Mouse (Mus musculus) lung, adult 2 months (tissue): ENCODE data around the gene Cdx4. TPM values are rescaled to one million over a fixed set of nuclear protein-coding genes. Genes with fewer than 3 reads are reported as not detected.

ENCODE experiments used
- DNase-seq: peaks from one replicate; pipeline ENCODE4 v3.0.0; 2022
- H3K4me1 ChIP-seq: fragments of 200-500 bp; 2 replicates; pipeline ENCODE4 v1.6.1; 2011; ENCODE audit warnings: low read length; ENCODE audit not compliant: control insufficient read depth, insufficient read depth
- H3K4me3 ChIP-seq: fragments of 200-500 bp; replicated peaks from 2 replicates; pipeline ENCODE3; 2011; ENCODE audit warnings: low read depth, mild to moderate bottlenecking, control low read depth, low read length; ENCODE audit errors: extremely low read depth
- CTCF ChIP-seq: fragments of 200-500 bp; IDR thresholded peaks from 2 replicates; pipeline ENCODE4 v1.5.1; 2011; ENCODE audit warnings: mild to moderate bottlenecking, low read length, control low read depth; ENCODE audit not compliant: insufficient read depth
- POLR2A ChIP-seq: fragments of 200-500 bp; IDR thresholded peaks from 2 replicates; pipeline ENCODE4 v1.6.1; 2011; ENCODE audit warnings: low read depth, mild to moderate bottlenecking, control low read depth, low read length, borderline replicate concordance; ENCODE audit errors: extremely low read depth
- WGBS: fragments of 180-500 bp; shearing (Covaris S2); methylation state at CpG from one replicate; pipeline ENCODE4 v1.1.7; 2018; 5-methylcytosine and 5-hydroxymethylcytosine counted together
- polyA plus RNA-seq: library from polyadenylated mRNA; depleted of rRNA; stranded (reverse); fragments of >200 nt; gene quantifications from 2 replicates; pipeline ENCODE4 v1.2.3, GENCODE M21; 2012; rRNA removed

Cdx4 gene
- polyA plus RNA-seq, 1 experiment: not detected

GRCm38 (mm10) chrX:103371221-103371620 is 50.0 kb downstream of the Cdx4 start:
- 0 out of 2 replicates have a peak, but pooled peaks have one; percentile 8 for TF ChIP-seq CTCF
- no peak for TF ChIP-seq POLR2A
- no peak for DNase-seq
- 47% methylated on average over 2 of the region's 2 CpGs for WGBS
- Histone ChIP-seq H3K4me3 (no peak overlapping the region), H3K4me1 (no peaks in the 10 kb centered on the region)

- WGBS: 20% methylated on average over 2 of the region's 2 CpGs
- no peak for DNase-seq
- TF ChIP-seq CTCF: no peak
- H3K4me3 ChIP-seq: no peak overlapping the region
- no peaks in the 10 kb centered on the region for H3K4me1 ChIP-seq
These were observed 50.4 kb downstream of the Cdx4 start for GRCm38 (mm10) chrX:103371627-103372026.

- Histone ChIP-seq H3K4me1 (no peaks in the 10 kb centered on the region), H3K4me3 (no peak overlapping the region)
- WGBS: 56% methylated on average over 5 of the region's 5 CpGs
- DNase-seq: no peak
- peak; percentile 49; the same call in 1 of the 2 replicates for TF ChIP-seq CTCF
- TF ChIP-seq POLR2A: no peak
These were observed 53.1 kb downstream of the Cdx4 start for GRCm38 (mm10) chrX:103374250-103374649.

Other genes with a start within 250 kb of the Cdx4 start
- gene Nap1l2, start 134.8 kb upstream of the Cdx4 start, polyA plus RNA-seq: 0.07 TPM in 2 replicates
- 0.34 and 0.50 TPM in 2 replicates for gene Chic1, start 35.1 kb downstream of the Cdx4 start, polyA plus RNA-seq
- not detected in 2 replicates for gene Tsx, start 93.1 kb downstream of the Cdx4 start, polyA plus RNA-seq
- gene Gm26992, start 100.6 kb downstream of the Cdx4 start, polyA plus RNA-seq: 0.62 and 1.3 TPM in 2 replicates